Mouse (Mus musculus): ENCODE measurements around the gene Nmral1. TPM values are rescaled to one million over a fixed set of nuclear protein-coding genes. Genes with fewer than 3 reads are reported as not detected.
"Not testable (repeated sequence)": the region's sequence is repeated elsewhere in the genome, so short reads cannot be mapped to it uniquely, and the experiment has no call there.

Nmral1 gene
- polyA plus RNA-seq, 1 experiment from 2014 or later: 62.5 TPM

- Histone ChIP-seq H3K9me3 (ENCODE audit: control insufficient read depth, low read length) (no peaks in the 10 kb centered on the region), H3K9ac (ENCODE audit: low read length) (peak overlapping the region; percentile 97), H3K4me1 (replicated peaks; ENCODE audit: control insufficient read depth, insufficient read depth, low read length) (peaks cover 13% of the 10 kb centered on the region), H3K27ac (ENCODE audit: low read length) (peak overlapping the region; percentile 86), H3K4me3 (ENCODE audit: low read length) (peak overlapping the region; percentile 96), H3K27me3 (ENCODE audit: control insufficient read depth, insufficient read depth, low read depth, low read length) (no peaks in the 10 kb centered on the region), H3K36me3 (ENCODE audit: control insufficient read depth, insufficient read depth, low read length) (peaks cover 10% of the 10 kb centered on the region), H3K4me2 (ENCODE audit: low read depth, low read length) (peak overlapping the region; percentile 98)
- WGBS: 0% methylated on average over 9 of the region's 9 CpGs
- ATAC-seq (ENCODE audit: low read depth): no peak; the same call in 1 of the 2 replicates
Observed at GRCm38 (mm10) chr16:4684457-4684791, 34.7 kb downstream of the Nmral1 start.

GRCm38 (mm10) chr16:4683581-4684456 is 35.3 kb downstream of the Nmral1 start:
- peak overlapping the region; percentile 96 for H3K4me3 ChIP-seq (ENCODE audit: low read length)
- ATAC-seq (ENCODE audit: low read depth): peak; percentile 87
- WGBS: under 1% methylated on average over 54 of the region's 54 CpGs

GRCm38 (mm10) chr16:4683193-4683580 is 36.0 kb downstream of the Nmral1 start:
- Histone ChIP-seq H3K4me3 (ENCODE audit: low read length) (peak overlapping the region; percentile 96), H3K27me3 (ENCODE audit: control insufficient read depth, insufficient read depth, low read depth, low read length) (no peaks in the 10 kb centered on the region), H3K27ac (ENCODE audit: low read length) (peak overlapping the region; percentile 86), H3K9me3 (ENCODE audit: control insufficient read depth, low read length) (no peaks in the 10 kb centered on the region), H3K9ac (ENCODE audit: low read length) (peak overlapping the region; percentile 97), H3K36me3 (ENCODE audit: control insufficient read depth, insufficient read depth, low read length) (peaks cover 6% of the 10 kb centered on the region), H3K4me1 (replicated peaks; ENCODE audit: control insufficient read depth, insufficient read depth, low read length) (peaks cover 20% of the 10 kb centered on the region), H3K4me2 (ENCODE audit: low read depth, low read length) (peak overlapping the region; percentile 98)
- WGBS: 21% methylated on average over 9 of the region's 9 CpGs
- no peak for ATAC-seq (ENCODE audit: low read depth)

More at GRCm38 (mm10) chr16:4683581-4684456, 35.3 kb downstream of the Nmral1 start:
- no peaks in the 10 kb centered on the region for H3K27me3 ChIP-seq (ENCODE audit: control insufficient read depth, insufficient read depth, low read depth, low read length)
- peaks cover 17% of the 10 kb centered on the region for H3K4me1 ChIP-seq (replicated peaks; ENCODE audit: control insufficient read depth, insufficient read depth, low read length)
- peak overlapping the region; percentile 86 for H3K27ac ChIP-seq (ENCODE audit: low read length)
- H3K4me2 ChIP-seq (ENCODE audit: low read depth, low read length): peak overlapping the region; percentile 98
- no peaks in the 10 kb centered on the region for H3K9me3 ChIP-seq (ENCODE audit: control insufficient read depth, low read length)
- peak overlapping the region; percentile 97 for H3K9ac ChIP-seq (ENCODE audit: low read length)
- peaks cover 6% of the 10 kb centered on the region for H3K36me3 ChIP-seq (ENCODE audit: control insufficient read depth, insufficient read depth, low read length)

- ATAC-seq (ENCODE audit: low read depth): no peak
- no peak overlapping the region for H3K4me3 ChIP-seq (ENCODE audit: low read length)
- H3K27me3 ChIP-seq (ENCODE audit: control insufficient read depth, insufficient read depth, low read depth, low read length): no peaks in the 10 kb centered on the region
- H3K9ac ChIP-seq (ENCODE audit: low read length): no peak overlapping the region
- peaks cover 5% of the 10 kb centered on the region for H3K36me3 ChIP-seq (ENCODE audit: control insufficient read depth, insufficient read depth, low read length)
- no peak overlapping the region for H3K27ac ChIP-seq (ENCODE audit: low read length)
- 66% methylated on average over 4 of the region's 4 CpGs for WGBS
- H3K9me3 ChIP-seq (ENCODE audit: control insufficient read depth, low read length): no peaks in the 10 kb centered on the region
- H3K4me1 ChIP-seq (replicated peaks; ENCODE audit: control insufficient read depth, insufficient read depth, low read length): peaks cover 20% of the 10 kb centered on the region
- H3K4me2 ChIP-seq (ENCODE audit: low read depth, low read length): peak overlapping the region; percentile 98; the same call in 1 of the 2 replicates
Observed at GRCm38 (mm10) chr16:4682628-4683179, 36.5 kb downstream of the Nmral1 start.

- not testable (repeated sequence) for H3K4me3 ChIP-seq (ENCODE audit: low read length); H3K9ac ChIP-seq (ENCODE audit: low read length); H3K4me2 ChIP-seq (ENCODE audit: low read depth, low read length); H3K27ac ChIP-seq (ENCODE audit: low read length); ATAC-seq (ENCODE audit: low read depth); H3K27me3 ChIP-seq (ENCODE audit: control insufficient read depth, insufficient read depth, low read depth, low read length); H3K9me3 ChIP-seq (ENCODE audit: control insufficient read depth, low read length); H3K36me3 ChIP-seq (ENCODE audit: control insufficient read depth, insufficient read depth, low read length)
- H3K4me1 ChIP-seq (replicated peaks; ENCODE audit: control insufficient read depth, insufficient read depth, low read length): peaks cover 20% of the 10 kb centered on the region
- WGBS: 69% methylated on average over 3 of the region's 3 CpGs
Observed at GRCm38 (mm10) chr16:4680922-4681455, 38.2 kb downstream of the Nmral1 start.

- Histone ChIP-seq H3K27me3 (ENCODE audit: control insufficient read depth, insufficient read depth, low read depth, low read length) (no peaks in the 10 kb centered on the region), H3K27ac (ENCODE audit: low read length) (0 out of 2 replicates have a peak within 1 kb of the TSS, but pooled peaks have one; percentile 19), H3K9ac (ENCODE audit: low read length) (peak within 1 kb of the TSS; percentile 67), H3K36me3 (ENCODE audit: control insufficient read depth, insufficient read depth, low read length) (peaks cover 5% of the 10 kb centered on the region; the same call in 1 of the 2 replicates), H3K4me2 (ENCODE audit: low read depth, low read length) (peak within 1 kb of the TSS; percentile 91), H3K4me3 (ENCODE audit: low read length) (peak within 1 kb of the TSS; percentile 77), H3K9me3 (ENCODE audit: control insufficient read depth, low read length) (no peaks in the 10 kb centered on the region), H3K4me1 (replicated peaks; ENCODE audit: control insufficient read depth, insufficient read depth, low read length) (peaks cover 10% of the 10 kb centered on the region)
- WGBS: under 1% methylated on average over 47 of the region's 47 CpGs
- peak; percentile 93 for ATAC-seq (ENCODE audit: low read depth)
Observed at GRCm38 (mm10) chr16:4679121-4680018, 39.8 kb downstream of the Nmral1 start, which contains the start of gene Coro7. Gene Coro7 (minus strand): TSS chr16:4679777.

GRCm38 (mm10) chr16:4678080-4678479 is 41.1 kb downstream of the Nmral1 start:
- Histone ChIP-seq H3K4me2 (ENCODE audit: low read depth, low read length) (no peak overlapping the region), H3K4me3 (ENCODE audit: low read length) (no peak overlapping the region), H3K27ac (ENCODE audit: low read length) (no peak overlapping the region), H3K9me3 (ENCODE audit: control insufficient read depth, low read length) (no peaks in the 10 kb centered on the region), H3K9ac (ENCODE audit: low read length) (no peak overlapping the region), H3K4me1 (replicated peaks; ENCODE audit: control insufficient read depth, insufficient read depth, low read length) (peaks cover 8% of the 10 kb centered on the region), H3K36me3 (ENCODE audit: control insufficient read depth, insufficient read depth, low read length) (peaks cover 7% of the 10 kb centered on the region; the same call in 1 of the 2 replicates), H3K27me3 (ENCODE audit: control insufficient read depth, insufficient read depth, low read depth, low read length) (no peaks in the 10 kb centered on the region)
- 67% methylated on average over 5 of the region's 5 CpGs for WGBS
- no peak for ATAC-seq (ENCODE audit: low read depth)

GRCm38 (mm10) chr16:4676836-4677235 is 42.3 kb downstream of the Nmral1 start:
- no peak overlapping the region for H3K9ac ChIP-seq (ENCODE audit: low read length)
- no peak overlapping the region for H3K4me3 ChIP-seq (ENCODE audit: low read length)
- no peak overlapping the region for H3K27ac ChIP-seq (ENCODE audit: low read length)
- WGBS: 93% methylated on average over 5 of the region's 5 CpGs
- ATAC-seq (ENCODE audit: low read depth): no peak
- peaks cover 6% of the 10 kb centered on the region for H3K4me1 ChIP-seq (replicated peaks; ENCODE audit: control insufficient read depth, insufficient read depth, low read length)
- H3K36me3 ChIP-seq (ENCODE audit: control insufficient read depth, insufficient read depth, low read length): peaks cover 7% of the 10 kb centered on the region; the same call in 1 of the 2 replicates
- H3K27me3 ChIP-seq (ENCODE audit: control insufficient read depth, insufficient read depth, low read depth, low read length): no peaks in the 10 kb centered on the region
- H3K4me2 ChIP-seq (ENCODE audit: low read depth, low read length): no peak overlapping the region
- no peaks in the 10 kb centered on the region for H3K9me3 ChIP-seq (ENCODE audit: control insufficient read depth, low read length)
